Mouse (Mus musculus) CD4-positive helper T cell, adult 2 months (primary cell): ENCODE results near the gene Stfa2l1.
"Not testable (repeated sequence)": the region's sequence is repeated elsewhere in the genome, so short reads cannot be mapped to it uniquely, and the experiment has no call there.

Experiments used
- DNase-seq: peaks from one replicate; pipeline ENCODE4 v3.0.0-alpha.2; 2012; ENCODE audit warnings: low read depth, missing footprints, low spot score

Stfa2l1 gene

GRCm38 (mm10) chr16:36156402-36156975 lies at the start of gene Stfa2l1:
TSS of gene Stfa2l1 (plus strand) at chr16:36156811.
- DNase-seq = no peak

DNA sequence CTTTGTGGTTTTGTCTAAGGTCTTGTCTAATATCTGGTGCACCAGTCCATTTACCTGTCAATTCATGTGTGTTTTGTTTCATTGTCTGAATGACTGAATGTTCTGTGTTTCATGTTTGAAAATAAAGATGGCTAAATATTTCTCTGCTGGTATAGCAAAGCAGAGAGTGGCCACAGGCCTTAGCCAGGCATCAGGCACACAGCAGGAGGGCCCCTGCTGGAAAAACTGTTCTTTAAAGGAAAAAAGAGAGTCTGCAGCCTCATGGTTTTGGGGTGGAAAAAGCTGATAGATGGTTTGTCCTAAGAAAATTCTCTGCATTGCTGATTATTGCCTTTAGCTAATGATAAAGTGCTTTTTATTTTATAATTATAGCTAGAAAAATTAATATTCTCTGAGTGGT lies 45.1 kb upstream of the Stfa2l1 start:
- not testable (repeated sequence) for DNase-seq

- DNase-seq = not testable (repeated sequence)
These were observed 40.9 kb upstream of the Stfa2l1 start for GRCm38 (mm10) chr16:36115751-36116150.

- DNase-seq = no peak
These were observed 28.5 kb upstream of the Stfa2l1 start for GRCm38 (mm10) chr16:36128092-36128491.

DNA sequence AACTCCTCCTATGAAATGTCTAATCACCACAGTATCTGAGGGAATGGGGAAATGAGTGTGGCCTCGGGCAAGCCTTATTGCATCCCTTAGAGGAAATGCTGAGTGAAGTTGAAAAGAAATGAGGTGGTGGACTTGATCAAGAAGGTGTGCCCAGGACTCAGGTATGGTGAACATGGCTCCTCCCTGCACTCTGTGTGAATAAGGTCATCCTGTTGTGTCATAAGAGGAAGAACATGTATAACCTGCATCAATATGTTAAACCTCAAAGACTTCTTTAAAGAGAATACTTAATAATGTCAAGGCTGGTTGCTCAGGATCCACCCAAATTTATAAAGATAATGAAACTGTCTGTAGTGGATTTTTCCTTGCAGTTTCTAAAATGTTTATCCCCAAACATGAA lies 25.5 kb upstream of the Stfa2l1 start, which contains the start of gene Csta1:
TSS of gene Csta1 (minus strand) at position 101 of the 400 bp plus-strand sequence.
- DNase-seq = no peak

DNA sequence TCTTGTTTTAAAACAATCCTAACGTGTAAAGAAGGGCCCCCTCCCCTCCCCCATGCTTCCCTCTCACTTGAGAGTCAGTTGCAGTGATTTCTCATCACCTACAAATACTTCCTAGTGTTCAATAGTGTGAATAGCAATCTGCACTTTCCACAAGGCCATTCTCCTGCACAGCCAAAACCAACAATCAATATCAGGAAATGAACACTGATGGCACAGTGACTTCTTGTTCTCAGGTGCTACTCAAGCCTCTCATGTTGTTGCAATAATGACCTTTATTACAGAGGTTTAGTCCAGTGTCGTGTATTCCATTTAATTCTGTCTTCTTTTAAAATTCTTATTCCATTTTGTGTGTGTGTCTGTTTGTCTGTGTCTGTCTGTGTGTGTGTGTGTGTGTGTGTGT lies 18.4 kb upstream of the Stfa2l1 start:
- no peak for DNase-seq

DNA sequence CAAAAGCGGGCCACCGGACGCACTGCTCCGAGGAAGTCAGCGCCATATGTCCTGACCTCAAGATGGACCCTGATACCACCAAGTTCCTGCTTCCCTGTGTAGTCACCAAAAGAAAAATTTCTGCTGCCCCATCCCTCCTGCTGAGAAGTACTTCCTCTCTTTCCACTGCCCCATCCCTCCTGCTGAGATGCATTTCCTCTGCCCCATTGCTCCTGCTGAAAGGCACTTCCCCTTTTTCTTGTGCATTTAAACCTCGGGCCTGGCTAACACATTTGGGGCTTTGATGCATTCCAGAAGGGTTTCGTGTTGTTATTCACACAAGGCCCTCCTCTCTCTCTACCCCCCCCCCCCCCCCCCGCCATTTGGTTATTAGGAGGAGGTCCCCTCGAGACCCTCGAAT lies 11.2 kb downstream of the Stfa2l1 start:
- not testable (repeated sequence) for DNase-seq

GRCm38 (mm10) chr16:36176108-36176507 lies 19.5 kb downstream of the Stfa2l1 start:
- no peak for DNase-seq

GRCm38 (mm10) chr16:36179910-36180309 lies 23.3 kb downstream of the Stfa2l1 start:
- no peak for DNase-seq

DNA sequence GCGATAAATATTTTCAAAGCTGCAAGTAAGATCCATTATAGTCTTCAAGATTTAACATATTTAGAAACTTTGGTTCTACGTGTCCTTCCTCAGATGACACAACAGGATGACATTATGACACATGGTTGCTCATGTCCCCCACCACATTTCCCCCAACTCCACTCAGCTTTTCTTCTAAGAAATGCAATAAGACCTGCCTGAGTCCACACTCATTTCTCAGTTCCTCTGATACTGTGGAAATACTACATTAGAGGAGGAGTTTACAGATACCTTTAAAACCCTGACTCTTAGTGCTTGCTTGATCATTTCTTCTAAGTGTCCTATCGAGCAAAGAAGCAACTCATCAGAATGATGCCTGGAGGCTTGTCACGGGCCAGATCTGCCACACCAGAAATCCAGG lies 27.3 kb downstream of the Stfa2l1 start, which contains the start of gene Gm5483:
TSS of gene Gm5483 (plus strand) at position 301 of the 400 bp plus-strand sequence.
- DNase-seq = not testable (repeated sequence)

- DNase-seq = no peak
These were observed 42.6 kb downstream of the Stfa2l1 start for GRCm38 (mm10) chr16:36199226-36199625.

DNA sequence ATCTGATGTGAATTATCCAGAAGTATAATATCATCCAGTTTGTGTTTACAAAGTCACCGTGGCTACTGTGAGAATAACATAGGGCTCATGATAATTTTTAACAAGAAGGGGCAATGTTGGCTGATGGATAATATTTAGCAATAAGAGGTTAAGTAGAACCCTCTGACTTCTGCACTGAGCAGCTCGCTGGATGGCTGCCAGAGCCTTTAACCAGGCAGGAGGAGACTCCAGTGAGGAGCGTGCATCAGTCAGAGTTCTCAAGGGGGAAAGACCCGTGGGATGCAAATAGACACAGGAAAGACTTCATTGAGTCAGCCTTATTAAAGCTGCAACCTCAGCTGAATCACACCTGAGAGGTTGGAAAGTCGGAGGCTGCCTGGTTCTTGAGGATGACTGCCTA lies 47.2 kb downstream of the Stfa2l1 start:
- DNase-seq = no peak

DNA sequence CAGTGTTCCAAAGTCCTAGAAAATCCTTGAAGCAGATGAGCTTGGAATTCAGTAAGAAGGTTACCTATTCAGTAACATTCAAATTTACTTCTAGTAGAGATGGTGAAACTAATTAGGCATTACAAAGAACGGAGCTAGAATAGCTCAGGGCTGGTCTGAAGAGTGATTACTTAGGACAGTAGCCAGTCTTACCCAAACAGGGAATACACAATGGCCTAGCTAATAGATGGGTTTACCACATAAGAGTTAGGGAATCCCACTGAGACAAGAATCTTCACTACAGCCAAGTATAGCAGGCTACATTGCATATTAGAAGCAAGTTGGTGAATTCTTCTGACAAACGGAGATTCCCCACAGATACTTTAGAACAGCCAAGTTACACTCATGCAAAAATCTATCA lies 49.1 kb downstream of the Stfa2l1 start:
- DNase-seq = not testable (repeated sequence)

- DNase-seq = no peak
These were observed 53.4 kb downstream of the Stfa2l1 start, which contains the start of gene Gm5416 for GRCm38 (mm10) chr16:36209967-36210453. TSS of gene Gm5416 (plus strand) at chr16:36210403.
